In genomic region chr9:118715971-118716628, GRCm38 (mm10) we compare ENCODE assay signal across 9 mouse cellular contexts.
DNase-seq lines count a peak whose midpoint lies in the region; ATAC-seq and TF ChIP-seq lines count a peak whose summit lies in the region.
"Had no signal": no experiment of that assay in that cellular context is flagged by ENCODE, and none has a peak within 500 bp of the region (broad histone marks: within the 10 kb centered on the region; RNA-seq: fewer than 3 reads in every experiment).

No protein-coding gene starts in this region.

- no peaks in the 10 kb centered on the region for H3K4me1 ChIP-seq in liver, postnatal 0 days (ENCODE audit: insufficient read depth)
- 0 out of 2 replicates have a peak, but pooled peaks cover 3% of the 10 kb centered on the region for H3K4me1 ChIP-seq in liver, embryonic 11.5 days (replicated peaks; ENCODE audit: control insufficient read depth, insufficient read depth, low read length)
- 0 out of 2 replicates have a peak, but pooled peaks cover 6% of the 10 kb centered on the region for H3K4me1 ChIP-seq in E14TG2a.4 (replicated peaks; ENCODE audit: low read depth, low read length)
- peaks cover 30% of the 10 kb centered on the region for H3K4me1 ChIP-seq in thymus, adult 2 months (replicated peaks; ENCODE audit: control insufficient read depth, insufficient read depth, low read length)
- H3K4me1 ChIP-seq in midbrain, embryonic 14.5 days (ENCODE audit: control insufficient read depth, insufficient read depth, low read length): no peaks in the 10 kb centered on the region
- H3K4me1 ChIP-seq: liver, embryonic 13.5 days had no signal

- H3K4me3 ChIP-seq in liver, postnatal 0 days (ENCODE audit: low read depth, low read length): no peak overlapping the region
- no peak overlapping the region for H3K4me3 ChIP-seq in liver, embryonic 11.5 days (ENCODE audit: low read depth, low read length)
- no peak overlapping the region for H3K4me3 ChIP-seq in E14TG2a.4 (replicated peaks; ENCODE audit: low read length)
- no peak overlapping the region for H3K4me3 ChIP-seq in thymus, adult 2 months (ENCODE audit: control insufficient read depth, insufficient read depth, low read length)
- no peak overlapping the region for H3K4me3 ChIP-seq in midbrain, embryonic 14.5 days (replicated peaks; ENCODE audit: low read depth, low read length)
- H3K4me3 ChIP-seq: liver, embryonic 13.5 days had no signal

- H3K9me3 ChIP-seq in liver, postnatal 0 days (ENCODE audit: low read length): no peaks in the 10 kb centered on the region
- H3K9me3 ChIP-seq in liver, embryonic 11.5 days (ENCODE audit: control insufficient read depth, low read length): no peaks in the 10 kb centered on the region
- no peaks in the 10 kb centered on the region for H3K9me3 ChIP-seq in E14TG2a.4 (ENCODE audit: low read length)
- no peaks in the 10 kb centered on the region for H3K9me3 ChIP-seq in midbrain, embryonic 14.5 days (ENCODE audit: control insufficient read depth, low read length)
- H3K9me3 ChIP-seq: liver, embryonic 13.5 days had no signal

- peak; percentile 48; the same call in 1 of the 2 replicates for ATAC-seq in liver, postnatal 0 days
- ATAC-seq in liver, embryonic 11.5 days (replicated peaks; ENCODE audit: low FRiP score): no peak
- ATAC-seq in hematopoietic stem cell, adult 5-6 weeks (replicated peaks in 1 of 2; ENCODE audit: insufficient read depth in 1 of 2, low FRiP score in 2 of 2, low TSS enrichment in 1 of 2, low read depth in 1 of 2, poor library complexity in 2 of 2, severe bottlenecking in 2 of 2): peak; percentile 83 to 84
- ATAC-seq in midbrain, embryonic 14.5 days (ENCODE audit: low FRiP score, low TSS enrichment): no peak

- 31% methylated on average over 9 of the region's 9 CpGs for WGBS in liver, postnatal 0 days (ENCODE audit: insufficient replicate concordance)
- 57% methylated on average over 9 of the region's 9 CpGs for WGBS in liver, embryonic 11.5 days
- WGBS in thymus, adult 2 months: 6% methylated on average over 9 of the region's 9 CpGs
- 90% methylated on average over 9 of the region's 9 CpGs for WGBS in midbrain, embryonic 14.5 days

- H3K4me2 ChIP-seq in liver, postnatal 0 days (ENCODE audit: low read depth, low read length): no peak overlapping the region
- no peak overlapping the region for H3K4me2 ChIP-seq in liver, embryonic 11.5 days
- H3K4me2 ChIP-seq in midbrain, embryonic 14.5 days (ENCODE audit: low read length): no peak overlapping the region
- H3K4me2 ChIP-seq: liver, embryonic 13.5 days had no signal

- no peak for TF ChIP-seq EP300 in liver, postnatal 0 days (IDR thresholded peaks at IDR 0.05; ENCODE audit: low read depth)

- peak overlapping the region; percentile 35; the same call in 1 of the 2 replicates for H3K27ac ChIP-seq in liver, postnatal 0 days (ENCODE audit: low read depth)
- no peak overlapping the region for H3K27ac ChIP-seq in liver, embryonic 11.5 days (ENCODE audit: low read depth, low read length)
- peak overlapping the region; percentile 82 for H3K27ac ChIP-seq in thymus, adult 2 months (ENCODE audit: control insufficient read depth, insufficient read depth, low read length)
- no peak overlapping the region for H3K27ac ChIP-seq in midbrain, embryonic 14.5 days (replicated peaks; ENCODE audit: low read depth, low read length)
- H3K27ac ChIP-seq: liver, embryonic 13.5 days had no signal

- peak; percentile 28 for TF ChIP-seq CTCF in liver, postnatal 0 days (IDR thresholded peaks at IDR 0.05; ENCODE audit: low read depth)
- 0 out of 2 replicates have a peak, but pooled peaks have one; percentile 3 for TF ChIP-seq CTCF in E14TG2a.4 (conservative IDR thresholded peaks at IDR 0.05; ENCODE audit: low read length)
- peak; percentile 77; the same call in 1 of the 2 replicates for TF ChIP-seq CTCF in thymus, adult 2 months (IDR thresholded peaks at IDR 0.05; ENCODE audit: borderline replicate concordance, control insufficient read depth, extremely low read depth, insufficient read depth, low read length, poor library complexity)

- H3K36me3 ChIP-seq in liver, postnatal 0 days (replicated peaks; ENCODE audit: insufficient read depth, low read length): no peaks in the 10 kb centered on the region
- H3K36me3 ChIP-seq in liver, embryonic 11.5 days (ENCODE audit: control insufficient read depth, insufficient read depth, low read length): no peaks in the 10 kb centered on the region
- peaks cover 5% of the 10 kb centered on the region; the same call in 1 of the 2 replicates for H3K36me3 ChIP-seq in E14TG2a.4 (ENCODE audit: insufficient read depth, low read length)
- no peaks in the 10 kb centered on the region for H3K36me3 ChIP-seq in thymus, adult 2 months (ENCODE audit: control insufficient read depth, insufficient read depth, low read length)
- H3K36me3 ChIP-seq in midbrain, embryonic 14.5 days (ENCODE audit: control insufficient read depth, insufficient read depth, low read length): no peaks in the 10 kb centered on the region
- H3K36me3 ChIP-seq: liver, embryonic 13.5 days had no signal

- H3K27me3 ChIP-seq in liver, postnatal 0 days (ENCODE audit: insufficient read depth, low read length): no peaks in the 10 kb centered on the region
- H3K27me3 ChIP-seq in liver, embryonic 11.5 days (replicated peaks; ENCODE audit: control insufficient read depth, insufficient read depth, low read length): no peaks in the 10 kb centered on the region
- no peaks in the 10 kb centered on the region for H3K27me3 ChIP-seq in E14TG2a.4 (ENCODE audit: insufficient read depth, low read length)
- H3K27me3 ChIP-seq in thymus, adult 2 months (ENCODE audit: control insufficient read depth, insufficient read depth, low read length): no peaks in the 10 kb centered on the region
- H3K27me3 ChIP-seq in midbrain, embryonic 14.5 days (ENCODE audit: control insufficient read depth, insufficient read depth, low read length): no peaks in the 10 kb centered on the region
- H3K27me3 ChIP-seq: liver, embryonic 13.5 days had no signal

- no peak for DNase-seq in liver, postnatal 0 days
- DNase-seq in liver, embryonic 11.5 days (ENCODE audit: low spot score): no peak
- DNase-seq in thymus, adult 2 months: peak; percentile 76
- no peak for DNase-seq in midbrain, embryonic 14.5 days
- DNase-seq in left cerebral cortex, adult 18-20 months (ENCODE audit: low spot score in 2 of 2): no peak
- DNase-seq: cerebellum, postnatal 25 days; liver, embryonic 13.5 days had no signal

- TF ChIP-seq POLR2A in thymus, adult 2 months (IDR thresholded peaks at IDR 0.05; ENCODE audit: control insufficient read depth, extremely low read depth, insufficient read depth, low read length, poor library complexity): 0 out of 2 replicates have a peak, but pooled peaks have one; percentile 37

- no peak overlapping the region for H3K9ac ChIP-seq in liver, postnatal 0 days (replicated peaks)
- no peak overlapping the region for H3K9ac ChIP-seq in liver, embryonic 11.5 days (ENCODE audit: low read depth, low read length)
- H3K9ac ChIP-seq in midbrain, embryonic 14.5 days (replicated peaks; ENCODE audit: low read length): no peak overlapping the region
- H3K9ac ChIP-seq: liver, embryonic 13.5 days had no signal

Comparison
In these comparisons a context has a peak if more than half of its experiments do, and no peak if none do; other contexts are left out.
1. ATAC-seq: peak in liver, postnatal 0 days (single experiment) and hematopoietic stem cell, adult 5-6 weeks (2 of 2); none in liver, embryonic 11.5 days (single experiment) and midbrain, embryonic 14.5 days (single experiment).
2. H3K27ac ChIP-seq: peak in liver, postnatal 0 days (single experiment) and thymus, adult 2 months (single experiment); none in liver, embryonic 11.5 days (single experiment) and midbrain, embryonic 14.5 days (single experiment).
3. CTCF ChIP-seq: peak in every context shown above with its lines; median percentile 77 in thymus, adult 2 months; 28 in liver, postnatal 0 days; 3 in E14TG2a.4.